Comparison of ENCODE assay signal across 23 mouse cellular contexts in the genomic region with DNA sequence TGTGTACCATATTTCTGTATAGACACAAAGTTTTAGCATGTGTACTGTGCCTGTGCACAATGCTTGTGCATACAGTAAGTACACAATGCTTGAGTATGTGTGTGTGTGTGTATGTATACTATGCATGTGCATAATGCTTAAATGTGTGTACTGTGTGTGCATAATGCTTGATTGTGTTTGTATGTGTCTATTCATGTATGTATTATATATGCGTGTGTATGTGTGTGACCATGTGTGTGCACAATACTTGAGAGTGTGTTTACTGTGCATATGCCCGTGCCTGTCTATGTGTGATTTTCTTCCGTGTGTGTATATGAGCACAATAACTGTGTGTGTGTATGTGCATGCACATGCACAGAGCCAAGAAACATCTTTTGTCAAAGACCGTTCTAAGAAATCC.
DNase-seq lines count a peak whose midpoint lies in the region; ATAC-seq lines count a peak whose summit lies in the region.
"Had no signal": no experiment of that assay in that cellular context is flagged by ENCODE, and none has a peak within 500 bp of the region (broad histone marks: within the 10 kb centered on the region; RNA-seq: fewer than 3 reads in every experiment).

No protein-coding gene starts in this region.

- peaks cover 3% of the 10 kb centered on the region; the same call in 1 of the 2 replicates for H3K4me1 ChIP-seq in forebrain, embryonic 12.5 days
- no peaks in the 10 kb centered on the region for H3K4me1 ChIP-seq in forebrain, embryonic 10.5 days
- no peaks in the 10 kb centered on the region for H3K4me1 ChIP-seq in midbrain, embryonic 12.5 days
- no peaks in the 10 kb centered on the region for H3K4me1 ChIP-seq in midbrain, embryonic 11.5 days (ENCODE audit: control insufficient read depth, insufficient read depth, low read length)
- no peaks in the 10 kb centered on the region; the same call in 1 of the 2 replicates for H3K4me1 ChIP-seq in hindbrain, embryonic 14.5 days (replicated peaks; ENCODE audit: control insufficient read depth, insufficient read depth, low read length)
- peaks cover 6% of the 10 kb centered on the region; the same call in 1 of the 2 replicates for H3K4me1 ChIP-seq in midbrain, embryonic 16.5 days (ENCODE audit: control insufficient read depth, insufficient read depth, low read length)
- H3K4me1 ChIP-seq: embryonic facial prominence, embryonic 15.5 days; heart, embryonic 12.5 days; limb, embryonic 15.5 days; liver, embryonic 15.5 days had no signal

- ATAC-seq in forebrain, embryonic 12.5 days (ENCODE audit: low FRiP score): 0 out of 2 replicates have a peak, but pooled peaks have one; percentile 30
- peak; percentile 72 for ATAC-seq in midbrain, embryonic 12.5 days (ENCODE audit: low FRiP score, low read depth)
- ATAC-seq in midbrain, embryonic 11.5 days (ENCODE audit: low FRiP score): no peak
- peak; percentile 64 for ATAC-seq in hindbrain, embryonic 14.5 days (ENCODE audit: low FRiP score)
- peak; percentile 72 for ATAC-seq in midbrain, embryonic 16.5 days
- ATAC-seq in activated CD4-positive, CD25-positive, alpha-beta regulatory T cell, adult 4 months: no peak
- ATAC-seq: inflammation-experienced regulatory T-cells, adult 6 months; lung, postnatal 0 days had no signal

- H3K27ac ChIP-seq in forebrain, embryonic 12.5 days: no peak overlapping the region
- no peak overlapping the region for H3K27ac ChIP-seq in forebrain, embryonic 10.5 days
- H3K27ac ChIP-seq in midbrain, embryonic 12.5 days (replicated peaks): 0 out of 2 replicates have a peak overlapping the region, but pooled peaks have one; percentile 40
- no peak overlapping the region for H3K27ac ChIP-seq in midbrain, embryonic 11.5 days (ENCODE audit: low read depth, low read length)
- peak overlapping the region; percentile 46; the same call in 1 of the 2 replicates for H3K27ac ChIP-seq in hindbrain, embryonic 14.5 days
- H3K27ac ChIP-seq in midbrain, embryonic 16.5 days (ENCODE audit: low read length): peak overlapping the region; percentile 75
- H3K27ac ChIP-seq: embryonic facial prominence, embryonic 15.5 days; limb, embryonic 15.5 days; liver, embryonic 15.5 days; macrophage had no signal

- H3K4me3 ChIP-seq in forebrain, embryonic 12.5 days (replicated peaks): no peak overlapping the region
- H3K4me3 ChIP-seq in forebrain, embryonic 10.5 days: no peak overlapping the region
- no peak overlapping the region for H3K4me3 ChIP-seq in midbrain, embryonic 12.5 days
- no peak overlapping the region for H3K4me3 ChIP-seq in midbrain, embryonic 11.5 days (ENCODE audit: low read depth, low read length)
- no peak overlapping the region for H3K4me3 ChIP-seq in hindbrain, embryonic 14.5 days (replicated peaks; ENCODE audit: low read length)
- H3K4me3 ChIP-seq in midbrain, embryonic 16.5 days (ENCODE audit: low read depth, low read length): peak overlapping the region; percentile 34
- H3K4me3 ChIP-seq: embryonic facial prominence, embryonic 15.5 days; heart, embryonic 12.5 days; limb, embryonic 15.5 days; liver, embryonic 15.5 days had no signal

- no peak overlapping the region for H3K9ac ChIP-seq in forebrain, embryonic 12.5 days
- no peak overlapping the region for H3K9ac ChIP-seq in midbrain, embryonic 12.5 days (replicated peaks)
- H3K9ac ChIP-seq in midbrain, embryonic 11.5 days (ENCODE audit: low read length): no peak overlapping the region
- H3K9ac ChIP-seq in hindbrain, embryonic 14.5 days: peak overlapping the region; percentile 42; the same call in 1 of the 2 replicates
- H3K9ac ChIP-seq in midbrain, embryonic 16.5 days (ENCODE audit: low read depth, low read length): peak overlapping the region; percentile 66
- H3K9ac ChIP-seq: embryonic facial prominence, embryonic 15.5 days; heart, embryonic 12.5 days; limb, embryonic 15.5 days; liver, embryonic 15.5 days had no signal

- no peak for DNase-seq in forebrain, embryonic 10.5 days (ENCODE audit: extremely low spot score, low spot score)
- DNase-seq in midbrain, embryonic 11.5 days (ENCODE audit: low spot score, missing footprints): no peak
- DNase-seq in hindbrain, embryonic 14.5 days (ENCODE audit: low spot score): no peak
- DNase-seq in adrenal gland, adult 8-10 months: no peak
- DNase-seq: adrenal gland, postnatal 25 days; cerebellum, adult 8-10 months; cerebellum, postnatal 36 days; gastrocnemius, postnatal 25 days; heart, adult 18-20 months; heart, postnatal 10 days; kidney, adult 18-20 months; kidney, postnatal 4 days had no signal

- H3K27me3 ChIP-seq in forebrain, embryonic 12.5 days: no peaks in the 10 kb centered on the region
- H3K27me3 ChIP-seq in forebrain, embryonic 10.5 days (ENCODE audit: poor library complexity, severe bottlenecking): no peaks in the 10 kb centered on the region
- no peaks in the 10 kb centered on the region for H3K27me3 ChIP-seq in midbrain, embryonic 12.5 days
- H3K27me3 ChIP-seq in midbrain, embryonic 11.5 days (ENCODE audit: control insufficient read depth, insufficient read depth, low read length): no peaks in the 10 kb centered on the region
- no peaks in the 10 kb centered on the region for H3K27me3 ChIP-seq in hindbrain, embryonic 14.5 days (ENCODE audit: control insufficient read depth, insufficient read depth, low read length)
- no peaks in the 10 kb centered on the region for H3K27me3 ChIP-seq in midbrain, embryonic 16.5 days (ENCODE audit: control insufficient read depth, insufficient read depth, low read depth, low read length)
- H3K27me3 ChIP-seq: embryonic facial prominence, embryonic 15.5 days; heart, embryonic 12.5 days; limb, embryonic 15.5 days; liver, embryonic 15.5 days had no signal

- 0 out of 2 replicates have a peak overlapping the region, but pooled peaks have one; percentile 22 for H3K4me2 ChIP-seq in forebrain, embryonic 12.5 days
- H3K4me2 ChIP-seq in midbrain, embryonic 12.5 days (replicated peaks): no peak overlapping the region
- no peak overlapping the region for H3K4me2 ChIP-seq in midbrain, embryonic 11.5 days
- peak overlapping the region; percentile 34 for H3K4me2 ChIP-seq in hindbrain, embryonic 14.5 days (replicated peaks)
- H3K4me2 ChIP-seq in midbrain, embryonic 16.5 days (ENCODE audit: low read length): peak overlapping the region; percentile 57
- H3K4me2 ChIP-seq: embryonic facial prominence, embryonic 15.5 days; heart, embryonic 12.5 days; limb, embryonic 15.5 days; liver, embryonic 15.5 days had no signal

- no peaks in the 10 kb centered on the region for H3K9me3 ChIP-seq in forebrain, embryonic 12.5 days
- H3K9me3 ChIP-seq in forebrain, embryonic 10.5 days: no peaks in the 10 kb centered on the region
- H3K9me3 ChIP-seq in midbrain, embryonic 12.5 days: no peaks in the 10 kb centered on the region
- H3K9me3 ChIP-seq in midbrain, embryonic 11.5 days (ENCODE audit: control insufficient read depth, low read length): no peaks in the 10 kb centered on the region
- H3K9me3 ChIP-seq in hindbrain, embryonic 14.5 days (ENCODE audit: control insufficient read depth, low read length): no peaks in the 10 kb centered on the region
- no peaks in the 10 kb centered on the region for H3K9me3 ChIP-seq in midbrain, embryonic 16.5 days (replicated peaks; ENCODE audit: control insufficient read depth, low read length, poor library complexity, severe bottlenecking)
- H3K9me3 ChIP-seq: embryonic facial prominence, embryonic 15.5 days; heart, embryonic 12.5 days; limb, embryonic 15.5 days; liver, embryonic 15.5 days had no signal

- H3K36me3 ChIP-seq in forebrain, embryonic 12.5 days (replicated peaks): no peaks in the 10 kb centered on the region
- H3K36me3 ChIP-seq in forebrain, embryonic 10.5 days (replicated peaks): no peaks in the 10 kb centered on the region
- no peaks in the 10 kb centered on the region for H3K36me3 ChIP-seq in midbrain, embryonic 12.5 days
- H3K36me3 ChIP-seq in midbrain, embryonic 11.5 days (ENCODE audit: control insufficient read depth, insufficient read depth, low read length): no peaks in the 10 kb centered on the region
- no peaks in the 10 kb centered on the region for H3K36me3 ChIP-seq in hindbrain, embryonic 14.5 days (replicated peaks; ENCODE audit: control insufficient read depth, insufficient read depth)
- no peaks in the 10 kb centered on the region for H3K36me3 ChIP-seq in midbrain, embryonic 16.5 days (ENCODE audit: control insufficient read depth, insufficient read depth, low read length)
- H3K36me3 ChIP-seq: liver, embryonic 15.5 days had no signal

- WGBS in forebrain, embryonic 12.5 days: 84% methylated on average over 4 of the region's 4 CpGs
- 93% methylated on average over 4 of the region's 4 CpGs for WGBS in forebrain, embryonic 10.5 days
- 86% methylated on average over 4 of the region's 4 CpGs for WGBS in midbrain, embryonic 12.5 days
- 85% methylated on average over 4 of the region's 4 CpGs for WGBS in midbrain, embryonic 11.5 days
- 74% methylated on average over 4 of the region's 4 CpGs for WGBS in hindbrain, embryonic 14.5 days
- 67% methylated on average over 4 of the region's 4 CpGs for WGBS in midbrain, embryonic 16.5 days

Comparison
In these comparisons a context has a peak if more than half of its experiments do, and no peak if none do; other contexts are left out.
1. ATAC-seq: peak in forebrain, embryonic 12.5 days (single experiment), midbrain, embryonic 12.5 days (single experiment), hindbrain, embryonic 14.5 days (single experiment) and midbrain, embryonic 16.5 days (single experiment); none in midbrain, embryonic 11.5 days (single experiment) and activated CD4-positive, CD25-positive, alpha-beta regulatory T cell, adult 4 months (single experiment).
2. H3K27ac ChIP-seq: peak in midbrain, embryonic 12.5 days (single experiment), hindbrain, embryonic 14.5 days (single experiment) and midbrain, embryonic 16.5 days (single experiment); none in forebrain, embryonic 12.5 days (single experiment), forebrain, embryonic 10.5 days (single experiment) and midbrain, embryonic 11.5 days (single experiment).
3. H3K4me2 ChIP-seq: peak in forebrain, embryonic 12.5 days (single experiment), hindbrain, embryonic 14.5 days (single experiment) and midbrain, embryonic 16.5 days (single experiment); none in midbrain, embryonic 12.5 days (single experiment) and midbrain, embryonic 11.5 days (single experiment).
4. H3K9ac ChIP-seq: peak in hindbrain, embryonic 14.5 days (single experiment) and midbrain, embryonic 16.5 days (single experiment); none in forebrain, embryonic 12.5 days (single experiment), midbrain, embryonic 12.5 days (single experiment) and midbrain, embryonic 11.5 days (single experiment).